Mouse (Mus musculus) cerebellum, adult 18-20 months (tissue): ENCODE results near the gene Cop1.

Source experiments
- DNase-seq, 2 experiments: peaks; one replicate each; pipeline ENCODE4 v3.0.0; 2021

Cop1 gene

DNA sequence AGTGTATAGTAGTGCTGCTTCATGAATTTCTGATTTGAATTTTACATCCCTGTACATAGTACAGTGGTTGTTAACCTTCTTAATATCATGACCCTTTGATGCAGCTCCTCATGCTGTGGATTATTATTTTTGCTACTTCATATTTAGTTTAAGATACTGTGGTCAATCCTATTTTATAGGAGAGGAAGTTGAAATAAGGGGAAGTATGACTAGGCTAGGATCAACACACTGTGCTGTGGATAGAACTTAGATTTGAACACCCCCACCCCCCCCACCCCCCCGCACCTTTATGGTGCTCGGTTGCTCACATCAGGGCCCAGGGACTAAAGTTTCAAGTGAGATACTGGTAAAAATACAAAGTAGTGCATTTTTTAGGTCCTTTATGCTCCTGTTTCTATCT lies 58.7 kb downstream of the Cop1 start:
- DNase-seq, result no peak

DNA sequence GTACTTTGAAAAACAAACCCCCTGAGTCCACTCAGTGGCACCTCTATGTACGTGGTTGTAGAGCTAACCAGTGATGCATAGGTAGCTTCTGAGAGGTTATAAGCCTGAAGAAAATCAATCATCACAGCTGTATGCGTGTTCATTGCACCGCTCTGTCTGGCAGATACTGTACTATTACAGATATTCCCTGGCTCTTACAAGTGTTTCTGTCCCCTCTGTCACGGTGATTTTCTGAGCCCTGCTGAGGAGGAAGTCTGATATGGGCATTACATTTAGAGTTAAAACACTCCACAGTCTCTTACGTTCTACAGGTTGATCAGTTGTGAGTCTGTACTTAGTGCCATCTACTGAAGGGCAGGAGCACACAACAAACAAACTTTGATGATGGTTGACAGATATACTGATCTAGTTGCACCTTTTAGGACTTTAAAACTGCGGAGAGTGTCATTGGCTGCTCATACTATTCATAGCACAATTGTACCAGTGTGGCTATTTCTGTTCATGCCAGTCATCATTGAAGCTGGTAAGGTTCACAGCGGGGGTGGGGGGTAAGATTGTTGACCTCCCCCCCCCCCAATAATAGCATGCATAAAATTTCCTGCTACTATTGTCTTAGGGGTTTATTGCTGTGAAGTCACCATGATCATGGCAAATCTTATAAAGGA lies 69.4 kb downstream of the Cop1 start:
- no peak for DNase-seq

DNA sequence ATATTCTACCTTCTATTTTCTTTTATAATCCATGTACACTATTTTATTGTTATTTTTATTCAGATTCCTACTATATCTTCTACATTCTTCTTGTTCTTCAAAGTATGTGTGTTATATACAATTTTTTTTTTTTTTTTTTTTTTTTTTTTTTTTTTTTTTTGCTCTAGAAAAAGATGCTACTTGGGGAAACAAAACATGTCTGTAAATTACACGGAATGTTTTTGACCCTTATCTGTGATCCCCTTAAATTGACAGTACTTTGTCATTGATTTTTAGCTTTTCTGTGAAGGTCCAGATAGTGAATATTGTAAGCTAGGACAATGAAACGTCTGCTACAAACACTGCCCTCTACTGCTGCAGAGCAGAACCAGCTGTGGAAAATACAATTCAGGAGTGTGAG lies 81.5 kb downstream of the Cop1 start:
- no peak for DNase-seq

DNA sequence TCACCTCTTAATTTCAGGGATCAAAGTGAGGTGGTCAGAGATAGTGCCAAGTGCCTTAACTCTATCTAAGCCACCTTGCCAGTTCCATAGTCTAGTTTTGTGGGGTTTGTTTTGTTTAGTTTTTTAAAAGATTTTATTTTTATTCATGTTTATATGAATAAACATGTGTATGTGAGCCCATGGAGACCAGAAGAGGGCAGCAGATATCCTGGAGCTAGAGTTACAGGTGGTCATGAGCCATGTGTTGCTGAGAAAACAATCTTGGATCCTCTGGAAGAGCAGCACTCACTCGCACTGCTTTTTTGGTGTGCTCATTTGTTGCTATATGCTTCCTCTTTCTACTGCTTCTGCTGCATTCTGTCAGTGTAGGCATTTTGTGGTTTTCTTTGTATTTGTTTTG lies 90.5 kb downstream of the Cop1 start:
- peak in 1 of 2 experiments; percentile 9 for DNase-seq

DNA sequence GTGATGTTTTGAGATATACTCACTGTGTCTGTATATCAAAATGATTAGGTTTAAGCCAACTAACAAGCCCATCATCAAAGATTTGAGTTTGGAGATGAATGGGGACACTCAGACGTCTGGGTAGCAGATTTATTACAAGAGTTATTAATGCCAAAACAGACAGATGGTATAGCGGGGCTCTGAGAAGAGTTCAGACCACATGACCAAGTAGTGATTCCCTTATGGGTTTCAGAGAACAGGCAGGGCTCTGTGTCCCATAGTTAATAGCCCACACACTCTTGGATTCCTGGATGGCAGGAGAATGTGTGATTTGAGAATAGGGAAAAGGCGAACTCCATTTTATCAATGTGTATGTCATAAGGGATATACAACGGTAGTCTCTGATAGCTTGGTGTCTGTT lies 98.9 kb downstream of the Cop1 start:
- DNase-seq, result peak; percentile 12 to 16

DNA sequence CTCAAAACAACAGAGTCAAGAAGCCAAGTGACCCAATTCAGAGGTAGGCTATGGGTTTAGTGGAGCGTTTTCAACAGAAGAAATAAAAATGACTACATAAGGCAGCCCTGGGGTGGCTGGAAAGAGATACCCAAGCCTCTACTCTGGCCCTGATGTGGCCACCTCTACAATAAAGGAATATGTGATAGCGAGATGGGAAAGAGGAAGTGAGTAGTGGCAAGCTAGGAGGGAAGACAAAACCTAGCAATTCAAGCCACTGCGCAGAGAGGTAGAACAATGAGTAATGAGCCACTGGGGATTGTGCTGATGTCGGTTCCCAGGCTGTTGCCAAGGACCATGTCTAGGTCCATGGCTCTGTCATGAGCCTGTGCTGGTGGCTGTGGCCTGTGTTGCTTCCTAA lies 102.0 kb downstream of the Cop1 start:
- DNase-seq, result no peak

DNA sequence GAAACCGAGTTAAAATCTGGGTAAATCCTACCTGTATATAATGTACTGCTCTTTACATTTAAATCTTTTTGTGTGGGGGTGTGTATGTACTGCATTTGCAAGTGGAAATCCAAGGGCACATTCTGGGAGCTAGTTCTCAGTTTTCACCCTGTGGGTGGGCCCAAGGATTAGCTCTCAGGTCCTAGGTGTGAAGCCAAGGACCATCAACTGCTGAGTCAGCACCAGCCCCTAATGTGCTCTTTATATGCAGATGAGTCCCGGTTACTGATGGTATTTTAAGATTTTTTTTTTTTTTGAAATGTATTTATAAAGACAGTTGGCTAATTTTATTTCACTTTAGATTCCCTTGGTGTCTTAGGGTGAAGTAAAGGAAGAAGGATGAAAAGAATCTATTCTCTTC lies 110.2 kb downstream of the Cop1 start:
- no peak for DNase-seq

DNA sequence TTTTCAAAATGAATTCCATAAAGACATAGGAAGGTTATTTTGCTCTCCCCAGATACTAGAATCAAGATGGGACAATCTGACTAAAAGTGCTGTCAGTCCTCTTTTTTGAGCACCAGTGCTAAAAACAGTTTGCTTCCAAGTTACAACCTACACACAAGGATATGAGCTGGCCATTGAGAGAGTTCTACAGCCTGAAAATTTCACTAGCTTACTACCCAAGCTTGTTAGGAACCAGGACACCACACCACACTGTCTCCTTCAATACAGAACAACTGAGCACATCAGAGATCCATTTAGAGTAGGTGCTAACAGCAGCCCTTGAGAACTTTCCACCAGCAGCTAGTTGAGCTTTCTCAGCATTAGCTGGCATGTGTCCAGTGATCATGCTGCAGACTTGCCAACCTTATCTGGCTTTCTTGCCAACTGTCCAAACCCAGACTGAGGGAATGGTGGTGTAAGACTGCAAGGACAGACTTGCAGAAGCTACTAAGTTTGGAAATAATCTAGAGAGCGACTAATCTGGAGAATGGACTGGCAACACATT lies 123.0 kb downstream of the Cop1 start:
- DNase-seq, result peak; percentile 39 to 46

DNA sequence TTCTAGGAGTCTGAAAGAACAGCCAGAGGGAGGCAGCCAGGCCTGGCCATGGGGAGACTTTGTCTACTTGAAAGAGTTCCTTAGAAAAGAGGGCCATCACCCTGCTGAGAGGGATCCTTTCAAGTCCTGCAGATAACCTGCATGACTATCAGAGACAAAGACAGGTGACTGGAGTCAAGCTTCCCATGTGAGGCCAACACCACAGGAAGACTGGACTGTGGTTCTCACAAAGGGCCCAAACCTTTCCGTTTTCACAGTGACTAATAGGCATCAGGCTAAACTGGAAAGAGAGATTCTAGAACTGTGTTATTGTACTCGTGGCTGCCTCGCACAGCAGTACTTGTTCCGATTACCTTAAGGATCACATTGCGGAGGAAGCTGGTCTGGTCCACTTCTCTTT lies 126.6 kb downstream of the Cop1 start:
- no peak for DNase-seq

DNA sequence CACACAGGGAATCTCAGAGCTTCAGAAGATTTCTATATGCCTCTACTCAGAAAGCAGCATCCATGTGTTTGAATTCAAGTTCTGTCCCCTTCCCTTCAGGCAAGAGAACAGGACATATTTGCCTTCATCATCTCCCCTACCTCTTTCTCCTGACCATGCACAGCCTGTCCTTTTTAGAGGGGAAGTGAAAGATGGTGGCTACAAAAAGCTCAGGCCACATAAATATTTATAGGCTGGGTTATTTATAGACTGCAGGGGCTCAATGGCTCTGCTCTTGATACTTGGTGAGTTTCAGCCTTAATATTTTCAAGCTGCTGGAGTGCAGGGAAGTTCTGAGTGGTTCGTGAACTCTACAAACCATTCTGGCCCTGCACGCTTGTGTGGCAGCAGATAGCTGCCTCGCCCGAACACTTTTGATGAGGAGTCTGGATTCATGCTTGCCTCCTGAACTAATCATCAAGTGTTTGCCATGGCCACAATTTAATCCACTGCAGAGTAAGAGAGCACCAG lies 139.8 kb downstream of the Cop1 start:
- no peak for DNase-seq

DNA sequence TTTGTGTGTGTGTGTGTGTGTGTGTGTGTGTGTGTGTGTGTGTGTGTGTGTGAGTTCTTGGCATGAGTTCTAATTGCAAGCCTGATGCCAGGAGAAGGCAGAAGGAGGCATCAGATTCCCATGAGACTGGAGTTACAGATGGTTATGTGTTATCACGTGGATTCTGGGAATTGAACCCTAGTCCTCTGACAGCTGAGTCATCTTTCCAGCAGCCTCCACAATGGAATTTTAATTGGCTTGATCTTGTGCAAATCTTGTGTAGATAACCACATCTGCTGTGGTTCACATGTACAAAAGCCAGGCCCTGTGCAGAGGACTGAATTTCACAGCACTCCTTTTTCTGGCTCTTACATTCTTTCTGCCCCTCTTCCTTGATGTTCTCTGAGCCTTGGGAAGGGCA lies 150.1 kb downstream of the Cop1 start:
- DNase-seq, result no peak

DNA sequence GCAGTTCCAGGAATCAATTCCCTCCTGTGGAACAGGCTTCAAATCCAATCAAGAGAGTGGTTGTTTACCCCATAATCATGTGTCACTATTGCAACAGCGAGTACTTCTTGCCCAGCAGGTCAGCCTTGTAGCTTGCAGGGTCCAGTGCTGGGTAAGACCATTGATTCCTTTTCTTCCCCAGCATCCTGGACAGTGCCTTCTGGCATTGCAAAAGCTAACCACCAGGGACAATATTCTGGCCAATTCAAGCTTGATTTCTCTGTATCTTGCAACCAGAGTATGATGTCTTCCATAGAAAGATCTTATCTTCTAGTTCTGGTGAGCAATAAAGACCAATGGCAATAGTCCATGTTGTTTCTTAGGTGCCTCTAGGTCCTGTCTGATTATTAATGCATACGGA lies 150.8 kb downstream of the Cop1 start:
- no peak for DNase-seq

DNA sequence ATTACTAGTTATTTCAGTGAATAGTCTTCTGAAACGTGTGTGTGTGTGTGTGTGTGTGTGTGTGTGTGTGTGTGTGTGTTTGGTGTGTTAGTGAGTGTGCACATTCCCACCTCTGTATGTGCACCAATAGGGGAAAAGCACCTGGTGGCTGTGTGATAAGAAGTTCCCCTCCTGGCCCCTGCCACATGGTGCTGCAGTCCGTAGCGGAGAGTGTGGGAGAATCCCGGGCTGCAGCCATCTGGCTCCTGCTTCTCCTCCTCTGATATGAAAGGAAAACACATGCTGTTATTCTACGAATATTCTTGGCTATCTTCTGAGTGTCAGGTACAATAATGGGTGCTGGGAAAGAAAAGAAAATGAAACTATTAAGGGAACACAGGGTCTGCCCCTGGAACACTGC lies 154.3 kb downstream of the Cop1 start:
- DNase-seq, result peak in 1 of 2 experiments; percentile 27

DNA sequence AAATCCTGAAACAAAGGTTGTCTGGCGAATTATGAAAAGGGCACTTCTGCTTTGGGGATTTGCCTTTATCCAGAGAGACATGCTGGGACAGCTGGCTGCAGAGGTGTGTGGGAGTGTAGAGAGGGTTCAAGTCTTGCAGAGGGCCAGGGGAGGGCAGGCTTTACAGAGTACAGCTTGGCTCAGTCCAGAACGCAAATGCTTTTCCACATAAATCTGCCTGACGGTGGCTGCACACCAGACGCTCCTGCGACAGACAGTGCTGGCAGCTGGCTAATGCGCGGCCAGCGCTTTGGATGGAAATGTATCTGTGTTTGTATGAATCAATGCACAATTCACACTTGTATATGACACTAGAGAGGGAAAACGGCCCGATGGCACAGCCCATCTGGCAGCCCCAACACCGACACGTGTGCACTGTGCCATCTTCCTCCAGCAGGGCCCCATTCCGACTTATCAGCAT lies 156.5 kb downstream of the Cop1 start:
- no peak for DNase-seq

DNA sequence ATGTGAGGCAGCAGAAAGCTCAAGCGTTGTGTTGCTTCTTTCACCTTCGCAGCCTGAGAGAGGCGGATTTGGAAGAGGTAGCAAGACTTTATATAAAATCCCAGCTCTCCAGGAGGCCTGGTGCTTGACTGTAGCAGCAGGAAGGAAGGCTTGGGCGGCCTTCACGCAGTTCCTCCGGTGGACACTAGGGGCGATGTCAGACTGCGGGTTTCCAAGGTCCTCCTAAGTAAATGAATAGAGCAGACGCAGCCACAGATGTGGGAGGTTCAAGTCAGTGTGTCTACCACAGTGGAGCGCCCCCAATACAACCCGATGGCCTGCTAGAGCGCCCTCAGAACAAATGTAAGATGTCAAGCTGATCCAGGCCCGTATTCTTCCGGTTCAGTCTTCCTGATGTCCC lies 157.9 kb downstream of the Cop1 start:
- peak; percentile 73 to 79 for DNase-seq

DNA sequence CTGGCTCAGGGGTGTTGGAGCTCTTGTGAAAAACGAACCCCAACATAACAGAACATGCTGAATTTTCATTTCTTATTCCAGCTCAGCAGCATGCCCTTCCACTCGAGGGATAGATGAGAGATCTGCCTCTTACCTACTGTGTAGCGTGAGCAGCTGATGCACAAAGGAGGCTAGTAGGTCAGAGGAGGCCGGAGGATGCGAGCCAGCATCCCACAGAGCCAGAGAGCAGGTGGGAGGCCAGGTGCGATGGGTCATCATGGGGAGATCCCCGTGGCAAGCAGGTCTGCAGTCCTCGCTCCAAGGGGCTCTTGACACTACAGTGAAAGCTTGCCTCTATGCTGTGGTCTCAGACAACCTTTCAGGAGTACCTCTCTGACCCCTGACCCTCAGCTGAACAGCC lies 160.5 kb downstream of the Cop1 start:
- peak; percentile 39 to 40 for DNase-seq

DNA sequence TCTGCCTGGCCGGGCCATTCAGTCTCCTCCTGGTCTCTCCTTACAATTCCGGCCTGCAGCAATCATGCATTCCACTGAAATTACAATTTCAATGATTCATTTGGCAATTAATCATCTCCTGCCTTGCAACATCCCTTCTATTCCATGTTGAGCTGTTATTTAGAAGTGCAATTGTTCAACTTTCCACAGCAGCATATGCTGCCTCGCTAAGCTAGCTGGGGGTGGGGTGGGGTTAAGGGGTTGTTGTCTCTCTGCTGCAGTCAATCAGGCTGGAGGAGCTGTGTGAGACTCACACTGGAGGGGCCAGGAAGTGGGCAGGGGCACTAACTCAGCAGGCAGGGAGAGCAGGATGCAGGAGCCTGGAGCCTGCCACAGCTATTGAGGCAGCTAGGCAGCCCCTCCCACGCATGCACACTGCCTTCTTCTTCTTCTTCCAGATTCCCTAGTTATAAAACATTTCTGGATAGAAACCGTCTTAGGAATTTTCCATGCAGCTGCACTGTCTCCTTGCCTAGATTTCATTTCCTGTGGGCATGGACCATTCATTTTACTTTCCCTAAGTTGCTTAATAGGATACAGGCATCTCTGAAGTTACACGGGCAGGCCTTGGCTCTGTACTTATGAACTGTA lies 161.1 kb downstream of the Cop1 start:
- DNase-seq, result no peak

DNA sequence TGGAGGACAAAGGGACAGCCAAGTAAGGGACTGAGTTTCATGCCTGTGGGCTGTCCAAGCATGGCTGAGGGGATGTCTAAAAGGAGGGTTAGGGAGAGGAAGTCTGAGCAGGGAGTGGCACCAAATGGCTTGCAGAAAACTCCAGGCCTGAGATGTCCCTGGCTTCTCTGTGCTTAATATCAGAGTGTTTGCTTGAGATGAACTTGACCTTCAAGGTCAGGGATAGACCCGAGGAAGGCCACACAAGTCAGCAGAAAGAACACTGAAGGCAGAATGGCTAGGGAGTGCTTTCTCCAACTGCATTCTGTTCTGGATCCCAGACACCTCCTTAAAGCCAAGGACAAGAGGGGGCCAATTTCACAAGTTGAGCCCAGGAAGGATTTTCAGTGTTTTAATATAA lies 161.8 kb downstream of the Cop1 start:
- DNase-seq, result no peak

DNA sequence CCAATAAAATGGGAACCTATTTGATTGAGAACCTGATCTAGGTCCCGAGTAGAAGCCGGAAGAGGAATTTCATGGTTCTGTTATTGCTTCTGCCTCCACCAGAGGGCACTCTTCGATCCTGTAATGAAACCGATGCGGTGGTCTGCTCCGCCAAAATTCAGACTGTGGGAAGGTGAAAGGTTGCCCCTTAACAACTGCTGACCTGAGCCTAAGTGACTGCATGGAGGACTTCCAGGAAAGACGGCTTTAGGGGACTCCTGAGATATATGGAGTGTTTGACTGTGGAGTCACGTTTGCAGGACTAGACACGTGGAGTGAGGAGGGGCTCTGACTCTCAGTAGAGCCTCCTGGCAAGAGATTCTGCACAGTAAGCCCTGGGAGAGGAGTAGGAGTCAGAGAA lies 164.4 kb downstream of the Cop1 start:
- DNase-seq, result peak; percentile 27 to 61
